Mouse (Mus musculus): ENCODE measurements around the gene Utp11.
"Not testable (repeated sequence)": the region's sequence is repeated elsewhere in the genome, so short reads cannot be mapped to it uniquely, and the experiment has no call there.

Utp11 gene

GRCm38 (mm10) chr4:124693135-124693894 is at the start of gene Utp11:
Utp11 (minus strand) TSS chr4:124693600.
- DNase-seq: peak; percentile 92

- DNase-seq: no peak
Observed at GRCm38 (mm10) chr4:124742839-124743238, 49.4 kb upstream of the Utp11 start.

- peak; percentile 84 for DNase-seq
Observed at GRCm38 (mm10) chr4:124741376-124742343, 48.3 kb upstream of the Utp11 start, which contains the start of gene Inpp5b. Inpp5b (plus strand) TSS chr4:124741850.

- no peak for DNase-seq
Observed at GRCm38 (mm10) chr4:124738783-124739182, 45.4 kb upstream of the Utp11 start.

GRCm38 (mm10) chr4:124738013-124738412 is 44.6 kb upstream of the Utp11 start:
- no peak for DNase-seq

GRCm38 (mm10) chr4:124737486-124737885 is 44.1 kb upstream of the Utp11 start:
- no peak for DNase-seq

- DNase-seq: no peak
Observed at GRCm38 (mm10) chr4:124736952-124737351, 43.6 kb upstream of the Utp11 start.

GRCm38 (mm10) chr4:124726121-124726520 is 32.7 kb upstream of the Utp11 start:
- DNase-seq: no peak

- DNase-seq: no peak
Observed at GRCm38 (mm10) chr4:124719101-124719500, 25.7 kb upstream of the Utp11 start.

GRCm38 (mm10) chr4:124714545-124715481 is 21.4 kb upstream of the Utp11 start, which contains the start of gene Sf3a3:
Sf3a3 (plus strand) TSS chr4:124714776.
- DNase-seq: peak; percentile 97

GRCm38 (mm10) chr4:124713850-124714249 is 20.4 kb upstream of the Utp11 start:
- not testable (repeated sequence) for DNase-seq

- no peak for DNase-seq
Observed at GRCm38 (mm10) chr4:124712618-124713017, 19.2 kb upstream of the Utp11 start.

- DNase-seq: peak; percentile 72
Observed at GRCm38 (mm10) chr4:124710776-124711291, 17.4 kb upstream of the Utp11 start.

GRCm38 (mm10) chr4:124709961-124710446 is 16.6 kb upstream of the Utp11 start:
- DNase-seq: peak; percentile 44

- DNase-seq: peak; percentile 95
Observed at GRCm38 (mm10) chr4:124708518-124709477, 15.4 kb upstream of the Utp11 start.

- DNase-seq: not testable (repeated sequence)
Observed at GRCm38 (mm10) chr4:124708200-124708517, 14.8 kb upstream of the Utp11 start.

- not testable (repeated sequence) for DNase-seq
Observed at GRCm38 (mm10) chr4:124707381-124708199, 14.2 kb upstream of the Utp11 start.

GRCm38 (mm10) chr4:124705661-124706269 is 12.4 kb upstream of the Utp11 start:
- DNase-seq: no peak

GRCm38 (mm10) chr4:124704797-124705474 is 11.5 kb upstream of the Utp11 start:
- peak; percentile 78 for DNase-seq

Measured in lung, postnatal 10 days (tissue).